Mouse (Mus musculus): ENCODE data around the gene Dnah8. TPM values are rescaled to one million over a fixed set of nuclear protein-coding genes. Genes with fewer than 3 reads are reported as not detected.

Dnah8 gene
- polyA plus RNA-seq, 1 experiment from 2014 or later = 4.1 TPM

GRCm38 (mm10) chr17:30753201-30753600 is 129.0 kb downstream of the Dnah8 start:
- no peak overlapping the region for H3K27ac ChIP-seq (replicated peaks; ENCODE audit: low read depth, low read length)
- 86% methylated on average over 6 of the region's 6 CpGs for WGBS
- no peak for ATAC-seq (ENCODE audit: low read depth)

GRCm38 (mm10) chr17:30756771-30757170 is 132.6 kb downstream of the Dnah8 start:
- Histone ChIP-seq H3K27me3 (replicated peaks; ENCODE audit: control insufficient read depth, insufficient read depth, low read length) (no peaks in the 10 kb centered on the region), H3K27ac (replicated peaks; ENCODE audit: low read depth, low read length) (no peak overlapping the region), H3K4me2 (ENCODE audit: low read depth, low read length) (no peak overlapping the region), H3K36me3 (ENCODE audit: control insufficient read depth, insufficient read depth, low read length) (no peaks in the 10 kb centered on the region), H3K4me3 (ENCODE audit: low read depth, low read length) (no peak overlapping the region), H3K4me1 (ENCODE audit: control insufficient read depth, insufficient read depth, low read length) (no peaks in the 10 kb centered on the region), H3K9me3 (ENCODE audit: control insufficient read depth, low read length) (no peaks in the 10 kb centered on the region), H3K9ac (ENCODE audit: low read depth, low read length) (no peak overlapping the region)
- ATAC-seq (ENCODE audit: low read depth) (no peak), DNase-seq (ENCODE audit: low spot score) (no peak)
- 96% methylated on average over 5 of the region's 5 CpGs for WGBS

More at GRCm38 (mm10) chr17:30753201-30753600, 129.0 kb downstream of the Dnah8 start:
- no peak overlapping the region for H3K9ac ChIP-seq (ENCODE audit: low read depth, low read length)
- no peak overlapping the region for H3K4me2 ChIP-seq (ENCODE audit: low read depth, low read length)
- no peaks in the 10 kb centered on the region for H3K4me1 ChIP-seq (ENCODE audit: control insufficient read depth, insufficient read depth, low read length)
- no peak for DNase-seq (ENCODE audit: low spot score)
- H3K27me3 ChIP-seq (replicated peaks; ENCODE audit: control insufficient read depth, insufficient read depth, low read length) = no peaks in the 10 kb centered on the region
- H3K9me3 ChIP-seq (ENCODE audit: control insufficient read depth, low read length) = no peaks in the 10 kb centered on the region
- H3K36me3 ChIP-seq (ENCODE audit: control insufficient read depth, insufficient read depth, low read length) = no peaks in the 10 kb centered on the region
- H3K4me3 ChIP-seq (ENCODE audit: low read depth, low read length) = no peak overlapping the region

- Histone ChIP-seq H3K9ac (ENCODE audit: low read depth, low read length) (no peak overlapping the region), H3K36me3 (ENCODE audit: control insufficient read depth, insufficient read depth, low read length) (no peaks in the 10 kb centered on the region), H3K27me3 (replicated peaks; ENCODE audit: control insufficient read depth, insufficient read depth, low read length) (no peaks in the 10 kb centered on the region), H3K27ac (replicated peaks; ENCODE audit: low read depth, low read length) (no peak overlapping the region), H3K9me3 (ENCODE audit: control insufficient read depth, low read length) (no peaks in the 10 kb centered on the region), H3K4me2 (ENCODE audit: low read depth, low read length) (no peak overlapping the region), H3K4me1 (ENCODE audit: control insufficient read depth, insufficient read depth, low read length) (no peaks in the 10 kb centered on the region), H3K4me3 (ENCODE audit: low read depth, low read length) (no peak overlapping the region)
- no peak for ATAC-seq (ENCODE audit: low read depth)
- DNase-seq (ENCODE audit: low spot score) = no peak
- WGBS = 94% methylated on average over 4 of the region's 4 CpGs
Observed at GRCm38 (mm10) chr17:30760307-30760706, 136.2 kb downstream of the Dnah8 start.

- no peak overlapping the region for H3K4me3 ChIP-seq (ENCODE audit: low read depth, low read length)
Observed at GRCm38 (mm10) chr17:30764276-30764675, 140.1 kb downstream of the Dnah8 start.

GRCm38 (mm10) chr17:30774416-30774815 is 150.3 kb downstream of the Dnah8 start:
- H3K4me1 ChIP-seq (ENCODE audit: control insufficient read depth, insufficient read depth, low read length) = no peaks in the 10 kb centered on the region
- no peaks in the 10 kb centered on the region for H3K36me3 ChIP-seq (ENCODE audit: control insufficient read depth, insufficient read depth, low read length)
- ATAC-seq (ENCODE audit: low read depth) (no peak), DNase-seq (ENCODE audit: low spot score) (no peak)
- H3K27ac ChIP-seq (replicated peaks; ENCODE audit: low read depth, low read length) = no peak overlapping the region
- no peak overlapping the region for H3K4me3 ChIP-seq (ENCODE audit: low read depth, low read length)
- H3K27me3 ChIP-seq (replicated peaks; ENCODE audit: control insufficient read depth, insufficient read depth, low read length) = no peaks in the 10 kb centered on the region
- H3K9ac ChIP-seq (ENCODE audit: low read depth, low read length) = no peak overlapping the region
- H3K4me2 ChIP-seq (ENCODE audit: low read depth, low read length) = no peak overlapping the region
- no peaks in the 10 kb centered on the region for H3K9me3 ChIP-seq (ENCODE audit: control insufficient read depth, low read length)

More at GRCm38 (mm10) chr17:30764276-30764675, 140.1 kb downstream of the Dnah8 start:
- 87% methylated on average over 8 of the region's 8 CpGs for WGBS
- Histone ChIP-seq H3K9ac (ENCODE audit: low read depth, low read length) (no peak overlapping the region), H3K9me3 (ENCODE audit: control insufficient read depth, low read length) (no peaks in the 10 kb centered on the region), H3K4me2 (ENCODE audit: low read depth, low read length) (no peak overlapping the region), H3K36me3 (ENCODE audit: control insufficient read depth, insufficient read depth, low read length) (no peaks in the 10 kb centered on the region), H3K4me1 (ENCODE audit: control insufficient read depth, insufficient read depth, low read length) (no peaks in the 10 kb centered on the region), H3K27ac (replicated peaks; ENCODE audit: low read depth, low read length) (no peak overlapping the region), H3K27me3 (replicated peaks; ENCODE audit: control insufficient read depth, insufficient read depth, low read length) (no peaks in the 10 kb centered on the region)
- ATAC-seq (ENCODE audit: low read depth) (no peak), DNase-seq (ENCODE audit: low spot score) (no peak)

GRCm38 (mm10) chr17:30775096-30775495 is 150.9 kb downstream of the Dnah8 start:
- Histone ChIP-seq H3K36me3 (ENCODE audit: control insufficient read depth, insufficient read depth, low read length) (no peaks in the 10 kb centered on the region), H3K9me3 (ENCODE audit: control insufficient read depth, low read length) (no peaks in the 10 kb centered on the region), H3K27me3 (replicated peaks; ENCODE audit: control insufficient read depth, insufficient read depth, low read length) (no peaks in the 10 kb centered on the region), H3K4me1 (ENCODE audit: control insufficient read depth, insufficient read depth, low read length) (no peaks in the 10 kb centered on the region), H3K4me3 (ENCODE audit: low read depth, low read length) (no peak overlapping the region), H3K27ac (replicated peaks; ENCODE audit: low read depth, low read length) (no peak overlapping the region), H3K4me2 (ENCODE audit: low read depth, low read length) (no peak overlapping the region), H3K9ac (ENCODE audit: low read depth, low read length) (no peak overlapping the region)
- no peak for DNase-seq (ENCODE audit: low spot score)
- WGBS = 17% methylated on average over 5 of the region's 5 CpGs
- no peak for ATAC-seq (ENCODE audit: low read depth)

GRCm38 (mm10) chr17:30781046-30781445 is 156.9 kb downstream of the Dnah8 start:
- 78% methylated on average over 8 of the region's 8 CpGs for WGBS
- Histone ChIP-seq H3K4me3 (ENCODE audit: low read depth, low read length) (no peak overlapping the region), H3K36me3 (ENCODE audit: control insufficient read depth, insufficient read depth, low read length) (no peaks in the 10 kb centered on the region), H3K4me2 (ENCODE audit: low read depth, low read length) (no peak overlapping the region), H3K9me3 (ENCODE audit: control insufficient read depth, low read length) (no peaks in the 10 kb centered on the region), H3K4me1 (ENCODE audit: control insufficient read depth, insufficient read depth, low read length) (no peaks in the 10 kb centered on the region), H3K27me3 (replicated peaks; ENCODE audit: control insufficient read depth, insufficient read depth, low read length) (no peaks in the 10 kb centered on the region), H3K9ac (ENCODE audit: low read depth, low read length) (no peak overlapping the region), H3K27ac (replicated peaks; ENCODE audit: low read depth, low read length) (no peak overlapping the region)
- no peak for ATAC-seq (ENCODE audit: low read depth)
- DNase-seq (ENCODE audit: low spot score) = no peak

- H3K4me2 ChIP-seq (ENCODE audit: low read depth, low read length) = no peak overlapping the region
- H3K9ac ChIP-seq (ENCODE audit: low read depth, low read length) = no peak overlapping the region
- no peak overlapping the region for H3K4me3 ChIP-seq (ENCODE audit: low read depth, low read length)
- WGBS = 74% methylated on average over 14 of the region's 14 CpGs
- no peaks in the 10 kb centered on the region for H3K27me3 ChIP-seq (replicated peaks; ENCODE audit: control insufficient read depth, insufficient read depth, low read length)
- DNase-seq (ENCODE audit: low spot score) = no peak
- H3K4me1 ChIP-seq (ENCODE audit: control insufficient read depth, insufficient read depth, low read length) = no peaks in the 10 kb centered on the region
- no peak for ATAC-seq (ENCODE audit: low read depth)
- no peaks in the 10 kb centered on the region for H3K36me3 ChIP-seq (ENCODE audit: control insufficient read depth, insufficient read depth, low read length)
- no peak overlapping the region for H3K27ac ChIP-seq (replicated peaks; ENCODE audit: low read depth, low read length)
- no peaks in the 10 kb centered on the region for H3K9me3 ChIP-seq (ENCODE audit: control insufficient read depth, low read length)
Observed at GRCm38 (mm10) chr17:30782286-30782685, 158.1 kb downstream of the Dnah8 start.

- H3K27ac ChIP-seq (replicated peaks; ENCODE audit: low read depth, low read length) = no peak overlapping the region
- 87% methylated on average over 8 of the region's 8 CpGs for WGBS
Observed at GRCm38 (mm10) chr17:30788361-30788760, 164.2 kb downstream of the Dnah8 start.

More at GRCm38 (mm10) chr17:30788361-30788760, 164.2 kb downstream of the Dnah8 start:
- ATAC-seq (ENCODE audit: low read depth) = no peak
- DNase-seq (ENCODE audit: low spot score) = no peak
- no peak overlapping the region for H3K9ac ChIP-seq (ENCODE audit: low read depth, low read length)
- no peak overlapping the region for H3K4me2 ChIP-seq (ENCODE audit: low read depth, low read length)
- no peaks in the 10 kb centered on the region for H3K9me3 ChIP-seq (ENCODE audit: control insufficient read depth, low read length)
- no peaks in the 10 kb centered on the region for H3K27me3 ChIP-seq (replicated peaks; ENCODE audit: control insufficient read depth, insufficient read depth, low read length)
- no peak overlapping the region for H3K4me3 ChIP-seq (ENCODE audit: low read depth, low read length)
- H3K4me1 ChIP-seq (ENCODE audit: control insufficient read depth, insufficient read depth, low read length) = no peaks in the 10 kb centered on the region
- H3K36me3 ChIP-seq (ENCODE audit: control insufficient read depth, insufficient read depth, low read length) = no peaks in the 10 kb centered on the region
